Mouse (Mus musculus) adrenal gland, postnatal 0 days (tissue): Measurements from ENCODE around the gene Cog4. TPM values are rescaled to one million over a fixed set of nuclear protein-coding genes. Genes with fewer than 3 reads are reported as not detected.

Source experiments
- polyA plus RNA-seq: library from polyadenylated mRNA; unstranded; fragments of >200 nt; fragmentation: Nextera tagmentation; extraction: Ambion mirVana; gene quantifications from 2 replicates; pipeline ENCODE4 v1.2.1, GENCODE M21; 2015

The Cog4 gene
- polyA plus RNA-seq: 45.2 and 62.4 TPM in 2 replicates

GRCm38 (mm10) chr8:110846405-110847170 lies at the start of gene Cog4, which contains the start of gene Sf3b3:
Cog4 (plus strand) TSS chr8:110846600.
Sf3b3 (minus strand) TSS chr8:110846787.

GRCm38 (mm10) chr8:110805669-110806068 lies 40.7 kb upstream of the Cog4 start, which contains the start of gene Il34:
Il34 (minus strand) TSS chr8:110805924.

GRCm38 (mm10) chr8:110901839-110902578 lies 55.6 kb downstream of the Cog4 start, which contains the start of gene Fuk:
Fuk (minus strand) TSS chr8:110902488.

GRCm38 (mm10) chr8:110919341-110920031 lies 73.1 kb downstream of the Cog4 start, which contains the start of gene St3gal2:
St3gal2 (plus strand) TSS chr8:110919922.

Other genes starting within 250 kb of the Cog4 start
- 11.5 and 13.9 TPM in 2 replicates for gene Vac14, start 228.0 kb upstream of the Cog4 start, polyA plus RNA-seq
- gene Mtss1l, start 125.1 kb upstream of the Cog4 start, polyA plus RNA-seq: 7.7 and 8.9 TPM in 2 replicates
- gene Il34, start 40.7 kb upstream of the Cog4 start, polyA plus RNA-seq: 5.5 and 8.3 TPM in 2 replicates
- 30.9 and 48.4 TPM in 2 replicates for gene Sf3b3, start 187 bp downstream of the Cog4 start, polyA plus RNA-seq
- gene Fuk, start 55.9 kb downstream of the Cog4 start, polyA plus RNA-seq: 3.1 and 4.3 TPM in 2 replicates
- gene St3gal2, start 73.3 kb downstream of the Cog4 start, polyA plus RNA-seq: 15.9 and 17.3 TPM in 2 replicates
- 10.0 and 10.7 TPM in 2 replicates for gene Ddx19a, start 151.2 kb downstream of the Cog4 start, polyA plus RNA-seq
- gene Ddx19b, start 185.2 kb downstream of the Cog4 start, polyA plus RNA-seq: 2.0 and 2.9 TPM in 2 replicates
- 28.0 and 57.3 TPM in 2 replicates for gene Aars, start 186.5 kb downstream of the Cog4 start, polyA plus RNA-seq
- 15.1 and 20.4 TPM in 2 replicates for gene Exosc6, start 209.7 kb downstream of the Cog4 start, polyA plus RNA-seq
- 0.20 and 2.9 TPM in 2 replicates for gene Clec18a, start 245.8 kb downstream of the Cog4 start, polyA plus RNA-seq
- 6.0 and 8.8 TPM in 2 replicates for gene Pdpr, start 248.0 kb downstream of the Cog4 start, polyA plus RNA-seq